Mouse (Mus musculus): ENCODE data around the gene Gm6763. TPM values are rescaled to one million over a fixed set of nuclear protein-coding genes. Genes with fewer than 3 reads are reported as not detected.
"Not testable (repeated sequence)": the region's sequence is repeated elsewhere in the genome, so short reads cannot be mapped to it uniquely, and the experiment has no call there.

Gm6763 gene
- not detected in 2 replicates for polyA plus RNA-seq (2012; rRNA removed)

DNA sequence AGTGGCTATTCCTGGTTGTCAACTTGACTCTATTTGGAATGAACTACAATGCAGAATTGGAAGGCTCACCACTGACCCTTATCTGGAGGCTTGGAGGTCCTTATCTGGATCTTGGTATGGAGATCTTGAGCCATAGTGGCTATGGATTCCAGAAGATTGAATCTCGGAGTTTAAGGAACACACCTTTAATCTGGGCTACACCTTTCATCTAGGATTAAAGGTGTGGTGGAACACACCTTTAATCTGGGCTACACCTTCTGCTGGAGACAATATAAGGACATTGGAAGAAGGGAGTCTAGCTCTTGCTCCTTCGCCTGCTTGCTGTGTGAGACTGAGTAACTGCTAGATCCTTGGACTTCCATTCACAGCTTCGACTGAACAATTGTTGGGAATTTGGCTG lies at the start of gene Gm6763:
Gm6763 (plus strand) TSS at position 301 of the 400 bp plus-strand sequence.
- not testable (repeated sequence) for H3K27ac ChIP-seq (ENCODE audit: insufficient read depth, low read length); H3K4me1 ChIP-seq (ENCODE audit: control insufficient read depth, insufficient read depth, low read length); H3K4me3 ChIP-seq (ENCODE audit: insufficient read depth, low read length)

DNA sequence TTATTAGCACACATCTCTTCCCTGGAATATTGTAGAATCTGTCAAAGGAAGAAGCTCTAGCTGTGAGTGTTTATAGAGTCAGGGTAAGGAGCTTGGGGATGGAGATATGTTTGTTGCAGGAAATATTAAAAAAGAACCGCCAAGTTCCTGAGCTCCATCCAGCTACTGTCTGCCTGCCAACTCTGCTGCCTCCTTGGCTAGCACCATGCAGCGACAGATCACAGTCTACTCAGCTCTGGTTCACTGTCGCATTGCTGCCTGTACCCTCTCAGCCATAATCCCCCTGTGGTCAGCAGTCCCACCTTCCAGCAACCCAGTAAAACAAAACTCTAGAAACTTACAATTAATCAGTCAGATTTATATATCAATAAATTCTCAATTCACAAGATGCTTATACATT lies 41.3 kb upstream of the Gm6763 start:
- TF ChIP-seq POLR2A (IDR thresholded peaks at IDR 0.05; ENCODE audit: extremely low read depth, insufficient read depth, low read length): no peak
- TF ChIP-seq CTCF (IDR thresholded peaks at IDR 0.05; ENCODE audit: extremely low read depth, insufficient read depth, low read length): no peak
- no peaks in the 10 kb centered on the region for H3K4me1 ChIP-seq (ENCODE audit: control insufficient read depth, insufficient read depth, low read length)
- H3K27ac ChIP-seq (ENCODE audit: insufficient read depth, low read length): no peak overlapping the region
- no peak overlapping the region for H3K4me3 ChIP-seq (ENCODE audit: insufficient read depth, low read length)

DNA sequence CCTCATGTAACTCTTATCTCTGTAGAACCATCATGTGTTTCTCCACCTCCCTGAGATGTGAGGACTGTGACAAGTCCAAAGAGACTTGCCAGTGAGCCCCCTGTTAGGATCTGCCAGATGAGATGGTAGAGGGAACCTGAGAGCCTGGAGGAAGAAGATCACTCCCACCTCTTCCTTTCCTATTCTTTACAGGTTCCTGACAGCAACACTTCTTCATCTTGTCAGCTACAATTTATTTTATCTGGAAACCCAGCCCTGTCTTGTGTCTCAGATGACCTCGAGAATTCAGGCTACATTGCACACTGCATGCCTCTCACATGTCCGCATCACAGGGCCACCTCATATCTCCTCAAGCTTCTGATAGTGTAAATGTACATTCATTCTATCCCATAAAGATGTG lies 33.0 kb upstream of the Gm6763 start:
- Histone ChIP-seq H3K27ac (ENCODE audit: insufficient read depth, low read length) (no peak overlapping the region), H3K4me1 (ENCODE audit: control insufficient read depth, insufficient read depth, low read length) (no peaks in the 10 kb centered on the region), H3K4me3 (ENCODE audit: insufficient read depth, low read length) (no peak overlapping the region)
- TF ChIP-seq POLR2A (IDR thresholded peaks at IDR 0.05; ENCODE audit: extremely low read depth, insufficient read depth, low read length) (no peak), CTCF (IDR thresholded peaks at IDR 0.05; ENCODE audit: extremely low read depth, insufficient read depth, low read length) (no peak)

DNA sequence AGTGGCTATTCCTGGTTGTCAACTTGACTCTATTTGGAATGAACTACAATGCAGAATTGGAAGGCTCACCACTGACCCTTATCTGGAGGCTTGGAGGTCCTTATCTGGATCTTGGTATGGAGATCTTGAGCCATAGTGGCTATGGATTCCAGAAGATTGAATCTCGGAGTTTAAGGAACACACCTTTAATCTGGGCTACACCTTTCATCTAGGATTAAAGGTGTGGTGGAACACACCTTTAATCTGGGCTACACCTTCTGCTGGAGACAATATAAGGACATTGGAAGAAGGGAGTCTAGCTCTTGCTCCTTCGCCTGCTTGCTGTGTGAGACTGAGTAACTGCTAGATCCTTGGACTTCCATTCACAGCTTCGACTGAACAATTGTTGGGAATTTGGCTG lies 8.6 kb upstream of the Gm6763 start, which contains the start of gene Gm21293:
Gm21293 (plus strand) TSS at position 301 of the 400 bp plus-strand sequence.
- H3K4me1 ChIP-seq (ENCODE audit: control insufficient read depth, insufficient read depth, low read length); H3K4me3 ChIP-seq (ENCODE audit: insufficient read depth, low read length); H3K27ac ChIP-seq (ENCODE audit: insufficient read depth, low read length): not testable (repeated sequence)

DNA sequence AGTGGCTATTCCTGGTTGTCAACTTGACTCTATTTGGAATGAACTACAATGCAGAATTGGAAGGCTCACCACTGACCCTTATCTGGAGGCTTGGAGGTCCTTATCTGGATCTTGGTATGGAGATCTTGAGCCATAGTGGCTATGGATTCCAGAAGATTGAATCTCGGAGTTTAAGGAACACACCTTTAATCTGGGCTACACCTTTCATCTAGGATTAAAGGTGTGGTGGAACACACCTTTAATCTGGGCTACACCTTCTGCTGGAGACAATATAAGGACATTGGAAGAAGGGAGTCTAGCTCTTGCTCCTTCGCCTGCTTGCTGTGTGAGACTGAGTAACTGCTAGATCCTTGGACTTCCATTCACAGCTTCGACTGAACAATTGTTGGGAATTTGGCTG lies 8.4 kb downstream of the Gm6763 start, which contains the start of gene Gm8764:
Gm8764 (plus strand) TSS at position 301 of the 400 bp plus-strand sequence.
- not testable (repeated sequence) for H3K27ac ChIP-seq (ENCODE audit: insufficient read depth, low read length); H3K4me1 ChIP-seq (ENCODE audit: control insufficient read depth, insufficient read depth, low read length); H3K4me3 ChIP-seq (ENCODE audit: insufficient read depth, low read length)

DNA sequence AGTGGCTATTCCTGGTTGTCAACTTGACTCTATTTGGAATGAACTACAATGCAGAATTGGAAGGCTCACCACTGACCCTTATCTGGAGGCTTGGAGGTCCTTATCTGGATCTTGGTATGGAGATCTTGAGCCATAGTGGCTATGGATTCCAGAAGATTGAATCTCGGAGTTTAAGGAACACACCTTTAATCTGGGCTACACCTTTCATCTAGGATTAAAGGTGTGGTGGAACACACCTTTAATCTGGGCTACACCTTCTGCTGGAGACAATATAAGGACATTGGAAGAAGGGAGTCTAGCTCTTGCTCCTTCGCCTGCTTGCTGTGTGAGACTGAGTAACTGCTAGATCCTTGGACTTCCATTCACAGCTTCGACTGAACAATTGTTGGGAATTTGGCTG lies 16.9 kb downstream of the Gm6763 start, which contains the start of gene Gm21304:
Gm21304 (plus strand) TSS at position 301 of the 400 bp plus-strand sequence.
- not testable (repeated sequence) for H3K27ac ChIP-seq (ENCODE audit: insufficient read depth, low read length); H3K4me3 ChIP-seq (ENCODE audit: insufficient read depth, low read length); H3K4me1 ChIP-seq (ENCODE audit: control insufficient read depth, insufficient read depth, low read length)

DNA sequence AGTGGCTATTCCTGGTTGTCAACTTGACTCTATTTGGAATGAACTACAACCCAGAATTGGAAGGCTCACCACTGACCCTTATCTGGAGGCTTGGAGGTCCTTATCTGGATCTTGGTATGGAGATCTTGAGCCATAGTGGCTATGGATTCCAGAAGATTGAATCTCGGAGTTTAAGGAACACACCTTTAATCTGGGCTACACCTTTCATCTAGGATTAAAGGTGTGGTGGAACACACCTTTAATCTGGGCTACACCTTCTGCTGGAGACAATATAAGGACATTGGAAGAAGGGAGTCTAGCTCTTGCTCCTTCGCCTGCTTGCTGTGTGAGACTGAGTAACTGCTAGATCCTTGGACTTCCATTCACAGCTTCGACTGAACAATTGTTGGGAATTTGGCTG lies 25.4 kb downstream of the Gm6763 start, which contains the start of gene Gm21312:
Gm21312 (plus strand) TSS at position 301 of the 400 bp plus-strand sequence.
- not testable (repeated sequence) for H3K4me1 ChIP-seq (ENCODE audit: control insufficient read depth, insufficient read depth, low read length); H3K27ac ChIP-seq (ENCODE audit: insufficient read depth, low read length); H3K4me3 ChIP-seq (ENCODE audit: insufficient read depth, low read length)

DNA sequence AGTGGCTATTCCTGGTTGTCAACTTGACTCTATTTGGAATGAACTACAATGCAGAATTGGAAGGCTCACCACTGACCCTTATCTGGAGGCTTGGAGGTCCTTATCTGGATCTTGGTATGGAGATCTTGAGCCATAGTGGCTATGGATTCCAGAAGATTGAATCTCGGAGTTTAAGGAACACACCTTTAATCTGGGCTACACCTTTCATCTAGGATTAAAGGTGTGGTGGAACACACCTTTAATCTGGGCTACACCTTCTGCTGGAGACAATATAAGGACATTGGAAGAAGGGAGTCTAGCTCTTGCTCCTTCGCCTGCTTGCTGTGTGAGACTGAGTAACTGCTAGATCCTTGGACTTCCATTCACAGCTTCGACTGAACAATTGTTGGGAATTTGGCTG lies 33.9 kb downstream of the Gm6763 start, which contains the start of gene Gm20765:
Gm20765 (plus strand) TSS at position 301 of the 400 bp plus-strand sequence.
- H3K4me1 ChIP-seq (ENCODE audit: control insufficient read depth, insufficient read depth, low read length); H3K27ac ChIP-seq (ENCODE audit: insufficient read depth, low read length); H3K4me3 ChIP-seq (ENCODE audit: insufficient read depth, low read length): not testable (repeated sequence)

DNA sequence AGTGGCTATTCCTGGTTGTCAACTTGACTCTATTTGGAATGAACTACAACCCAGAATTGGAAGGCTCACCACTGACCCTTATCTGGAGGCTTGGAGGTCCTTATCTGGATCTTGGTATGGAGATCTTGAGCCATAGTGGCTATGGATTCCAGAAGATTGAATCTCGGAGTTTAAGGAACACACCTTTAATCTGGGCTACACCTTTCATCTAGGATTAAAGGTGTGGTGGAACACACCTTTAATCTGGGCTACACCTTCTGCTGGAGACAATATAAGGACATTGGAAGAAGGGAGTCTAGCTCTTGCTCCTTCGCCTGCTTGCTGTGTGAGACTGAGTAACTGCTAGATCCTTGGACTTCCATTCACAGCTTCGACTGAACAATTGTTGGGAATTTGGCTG lies 42.4 kb downstream of the Gm6763 start, which contains the start of gene Gm4340:
Gm4340 (plus strand) TSS at position 301 of the 400 bp plus-strand sequence.
- H3K27ac ChIP-seq (ENCODE audit: insufficient read depth, low read length); H3K4me1 ChIP-seq (ENCODE audit: control insufficient read depth, insufficient read depth, low read length); H3K4me3 ChIP-seq (ENCODE audit: insufficient read depth, low read length): not testable (repeated sequence)

Other genes with a start within 250 kb of the Gm6763 start
- gene Gm21293, start 8.5 kb upstream of the Gm6763 start, polyA plus RNA-seq (2012; rRNA removed): not detected in 2 replicates
- gene Gm8764, start 8.5 kb downstream of the Gm6763 start, polyA plus RNA-seq (2012; rRNA removed): not detected in 2 replicates
- not detected in 2 replicates for gene Gm21304, start 17.0 kb downstream of the Gm6763 start, polyA plus RNA-seq (2012; rRNA removed)
- gene Gm21312, start 25.5 kb downstream of the Gm6763 start, polyA plus RNA-seq (2012; rRNA removed): not detected in 2 replicates
- not detected in 2 replicates for gene Gm20765, start 34.0 kb downstream of the Gm6763 start, polyA plus RNA-seq (2012; rRNA removed)
- not detected in 2 replicates for gene Gm4340, start 42.5 kb downstream of the Gm6763 start, polyA plus RNA-seq (2012; rRNA removed)

Measured in cortical plate, adult 2 months (tissue).